Mouse (Mus musculus): Measurements from ENCODE around the gene Ugt1a10. TPM values are rescaled to one million over a fixed set of nuclear protein-coding genes. Genes with fewer than 3 reads are reported as not detected.

The Ugt1a10 gene
- total RNA-seq, 2 experiments from 2014 or later = not detected

DNA sequence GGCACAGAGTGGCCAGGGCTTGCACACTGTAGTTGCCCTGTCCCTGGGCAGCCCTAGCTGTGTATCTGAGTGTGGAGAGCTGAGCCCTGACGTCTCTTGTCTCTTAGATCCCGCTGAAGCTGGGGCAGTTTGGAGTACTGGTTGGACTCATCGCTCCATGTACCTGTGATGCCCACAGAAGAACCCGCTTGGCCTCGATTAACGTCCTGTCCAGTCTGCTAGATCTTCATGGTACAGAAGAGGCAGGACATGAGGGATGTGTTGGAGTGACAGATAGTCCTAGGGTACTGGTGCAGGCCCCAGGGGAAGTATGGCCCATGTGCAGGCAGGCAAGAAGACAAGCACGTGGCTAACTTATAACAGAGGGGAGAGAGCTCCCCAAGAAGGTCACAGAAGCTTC lies 194.4 kb downstream of the Ugt1a10 start:
- H3K27ac ChIP-seq = no peak overlapping the region
- intact Hi-C loops (cut with DNase I) = no loop called here
- no peak for TF ChIP-seq CTCF (IDR thresholded peaks at IDR 0.05)
- no peak for DNase-seq (ENCODE audit: extremely low spot score in 1 of 2, low spot score in 2 of 2)
- H3K4me3 ChIP-seq = no peak overlapping the region

DNA sequence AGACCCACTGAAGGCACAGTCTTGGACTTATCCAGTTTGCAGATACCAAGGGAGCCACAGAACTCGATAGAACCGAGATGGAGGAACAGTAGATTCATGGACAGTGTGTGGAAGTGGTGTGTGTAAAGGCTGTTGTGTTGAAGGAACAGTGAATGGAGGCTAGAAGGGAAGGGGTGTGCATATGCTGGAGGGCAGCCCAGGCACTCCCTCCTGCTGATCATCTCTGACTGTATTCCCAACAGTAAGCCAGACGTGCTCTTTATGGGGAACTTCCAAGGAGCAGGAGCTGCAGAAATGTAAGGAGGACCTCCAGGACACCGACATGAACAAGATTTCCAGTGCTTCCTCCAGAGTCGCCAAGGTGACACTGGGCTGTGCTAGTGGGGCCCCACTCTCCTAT lies 194.8 kb downstream of the Ugt1a10 start:
- TF ChIP-seq CTCF (IDR thresholded peaks at IDR 0.05) = no peak
- intact Hi-C loops (cut with DNase I) = no loop called here
- no peak for DNase-seq (ENCODE audit: extremely low spot score in 1 of 2, low spot score in 2 of 2)
- H3K27ac ChIP-seq = no peak overlapping the region
- no peak overlapping the region for H3K4me3 ChIP-seq

DNA sequence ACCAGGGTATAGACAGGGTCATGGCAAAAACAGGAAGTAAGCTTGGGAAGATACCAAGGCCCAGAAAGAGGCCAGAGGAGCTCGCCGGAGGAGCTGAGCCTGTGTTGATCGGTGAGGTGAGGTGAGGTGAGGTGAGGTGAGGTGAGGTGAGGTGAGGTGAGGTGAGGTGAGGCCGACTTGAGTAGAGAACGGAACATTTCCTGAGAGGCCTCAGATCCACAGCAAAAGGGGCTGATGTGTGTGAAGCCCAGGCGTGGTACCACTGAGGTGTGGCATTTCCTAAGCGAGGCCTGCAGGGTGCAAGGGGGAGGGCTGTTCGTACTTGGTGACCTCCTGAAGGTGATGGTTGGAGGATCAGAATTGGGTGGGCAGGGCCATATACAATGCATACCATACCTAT lies 197.9 kb downstream of the Ugt1a10 start:
- H3K4me3 ChIP-seq = no peak overlapping the region
- intact Hi-C loops (cut with DNase I) = no loop called here
- TF ChIP-seq CTCF (IDR thresholded peaks at IDR 0.05) = no peak
- H3K27ac ChIP-seq = no peak overlapping the region
- no peak for DNase-seq (ENCODE audit: extremely low spot score in 1 of 2, low spot score in 2 of 2)

DNA sequence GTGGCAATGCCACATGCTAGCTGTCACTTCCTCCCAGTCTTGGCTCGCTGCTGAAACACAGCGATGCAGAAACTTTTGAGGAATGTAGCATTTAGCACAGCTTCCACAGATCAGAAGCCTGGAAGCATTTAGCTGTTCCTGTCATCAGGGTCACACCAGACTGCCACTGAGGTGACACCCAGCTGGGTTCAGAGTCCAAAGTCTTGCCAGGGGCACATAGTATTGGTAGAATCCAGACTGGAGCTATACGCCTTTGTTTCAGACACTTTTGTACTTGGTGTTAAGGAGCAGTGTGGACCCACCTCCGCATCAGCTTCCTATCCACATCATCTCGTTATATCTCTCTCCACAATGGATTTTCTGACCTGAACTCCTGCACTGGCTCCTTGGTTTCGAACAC lies 198.4 kb downstream of the Ugt1a10 start:
- no peak overlapping the region for H3K27ac ChIP-seq
- TF ChIP-seq CTCF (IDR thresholded peaks at IDR 0.05) = no peak
- DNase-seq (ENCODE audit: extremely low spot score in 1 of 2, low spot score in 2 of 2) = no peak
- no peak overlapping the region for H3K4me3 ChIP-seq
- intact Hi-C loops (cut with DNase I) = no loop called here

DNA sequence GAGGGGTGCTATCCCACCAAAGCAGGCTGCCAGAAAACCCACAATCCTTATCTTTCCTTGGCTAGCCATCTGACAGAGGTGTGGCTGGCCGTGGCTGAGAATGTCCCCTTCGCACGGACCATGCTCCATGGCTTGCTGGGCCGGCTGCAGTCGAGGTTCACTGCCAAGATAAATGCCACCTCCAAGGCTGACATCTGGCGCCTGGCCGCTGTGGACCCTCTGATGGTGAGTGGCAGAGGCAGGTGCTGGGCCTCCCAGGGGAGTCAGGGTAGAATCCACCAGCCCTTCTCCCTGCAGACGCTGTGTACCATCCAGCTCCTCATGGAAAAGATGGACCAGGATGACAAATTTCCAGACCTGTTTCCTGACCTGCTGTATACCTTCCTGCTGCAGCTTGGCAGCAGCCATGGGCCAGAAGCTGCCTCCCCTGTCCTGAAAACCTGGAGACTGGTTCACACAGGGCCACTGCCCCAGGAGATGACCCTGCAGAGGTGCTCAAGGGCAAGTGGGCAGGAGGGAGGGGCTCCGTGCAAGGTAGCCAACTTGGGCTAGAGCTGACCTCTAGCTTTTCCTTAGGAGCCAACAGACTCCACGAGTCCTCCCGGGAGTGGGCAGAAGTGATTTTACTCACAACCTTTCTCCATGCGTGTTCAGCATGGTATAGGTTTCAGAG lies 199.7 kb downstream of the Ugt1a10 start:
- DNase-seq (ENCODE audit: extremely low spot score in 1 of 2, low spot score in 2 of 2) = no peak
- intact Hi-C loops (cut with DNase I) = no loop called here

DNA sequence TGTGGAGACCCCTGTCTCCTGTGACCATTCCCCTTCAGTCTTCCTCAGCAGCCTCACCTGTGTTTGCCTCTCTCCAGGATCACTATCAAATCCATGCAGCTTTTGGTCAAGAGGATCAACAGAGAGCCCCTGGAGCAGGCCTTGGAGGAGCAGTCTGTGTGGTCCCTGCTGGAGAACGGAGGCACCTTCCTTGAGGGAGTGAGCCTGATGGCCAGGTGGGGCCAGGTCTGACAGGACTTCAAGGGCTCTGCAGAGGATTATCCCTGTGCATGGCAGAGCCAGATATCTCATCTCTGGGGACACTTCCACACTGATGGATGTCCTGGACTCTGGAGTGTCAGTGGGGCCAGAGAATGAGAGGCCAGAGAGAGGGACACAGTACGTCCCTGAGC lies 200.3 kb downstream of the Ugt1a10 start:
- Histone ChIP-seq H3K27ac (no peak overlapping the region), H3K4me3 (no peak overlapping the region)
- intact Hi-C loops (cut with DNase I) = no loop called here
- DNase-seq (ENCODE audit: extremely low spot score in 1 of 2, low spot score in 2 of 2) = no peak
- no peak for TF ChIP-seq CTCF (IDR thresholded peaks at IDR 0.05)

More for the DNA sequence above, 199.7 kb downstream of the Ugt1a10 start:
- H3K27ac ChIP-seq = no peak overlapping the region
- H3K4me3 ChIP-seq = no peak overlapping the region
- TF ChIP-seq CTCF (IDR thresholded peaks at IDR 0.05) = no peak

DNA sequence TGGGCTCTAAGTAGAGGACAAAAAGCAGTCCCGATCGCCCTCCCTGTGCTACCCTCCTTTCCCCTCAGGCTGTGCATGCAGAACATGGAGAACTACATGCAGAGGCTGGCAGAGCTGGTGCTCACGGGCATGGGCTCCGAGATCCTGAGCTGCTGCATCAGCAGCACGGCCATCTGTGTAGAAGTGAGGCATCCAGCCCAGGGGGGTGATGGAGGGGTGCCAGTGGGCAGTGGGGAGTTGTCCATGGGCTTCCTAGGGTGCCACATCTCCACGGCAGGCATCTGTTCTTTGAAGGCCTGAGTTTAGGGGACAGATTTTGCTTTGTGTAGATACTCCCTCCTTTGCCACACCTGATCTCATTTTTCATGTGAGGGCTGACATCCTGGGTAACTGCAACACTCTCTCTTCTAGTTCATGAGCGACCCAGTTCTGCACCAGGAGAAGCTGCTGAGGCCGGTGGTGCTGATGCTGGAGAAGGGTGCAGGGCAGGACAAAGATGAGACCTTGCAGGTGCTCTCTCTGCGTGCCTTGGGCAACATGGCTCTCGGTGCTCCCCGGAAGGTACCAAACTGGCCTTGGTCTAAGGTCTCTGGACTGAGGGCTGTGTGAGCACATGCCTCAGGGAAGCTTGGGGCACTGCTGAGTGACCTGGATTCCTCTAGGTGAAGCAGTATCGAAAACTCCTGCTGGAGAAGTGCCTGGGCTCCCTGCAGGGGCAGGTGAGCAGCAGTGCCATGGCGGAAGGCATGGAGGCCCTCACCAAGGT lies 201.0 kb downstream of the Ugt1a10 start:
- peak in 1 of 2 experiments; percentile 33 for DNase-seq (ENCODE audit: extremely low spot score in 1 of 2, low spot score in 2 of 2)
- Histone ChIP-seq H3K4me3 (no peak overlapping the region), H3K27ac (no peak overlapping the region)
- intact Hi-C loops (cut with DNase I) = no loop called here
- no peak for TF ChIP-seq CTCF (IDR thresholded peaks at IDR 0.05)

DNA sequence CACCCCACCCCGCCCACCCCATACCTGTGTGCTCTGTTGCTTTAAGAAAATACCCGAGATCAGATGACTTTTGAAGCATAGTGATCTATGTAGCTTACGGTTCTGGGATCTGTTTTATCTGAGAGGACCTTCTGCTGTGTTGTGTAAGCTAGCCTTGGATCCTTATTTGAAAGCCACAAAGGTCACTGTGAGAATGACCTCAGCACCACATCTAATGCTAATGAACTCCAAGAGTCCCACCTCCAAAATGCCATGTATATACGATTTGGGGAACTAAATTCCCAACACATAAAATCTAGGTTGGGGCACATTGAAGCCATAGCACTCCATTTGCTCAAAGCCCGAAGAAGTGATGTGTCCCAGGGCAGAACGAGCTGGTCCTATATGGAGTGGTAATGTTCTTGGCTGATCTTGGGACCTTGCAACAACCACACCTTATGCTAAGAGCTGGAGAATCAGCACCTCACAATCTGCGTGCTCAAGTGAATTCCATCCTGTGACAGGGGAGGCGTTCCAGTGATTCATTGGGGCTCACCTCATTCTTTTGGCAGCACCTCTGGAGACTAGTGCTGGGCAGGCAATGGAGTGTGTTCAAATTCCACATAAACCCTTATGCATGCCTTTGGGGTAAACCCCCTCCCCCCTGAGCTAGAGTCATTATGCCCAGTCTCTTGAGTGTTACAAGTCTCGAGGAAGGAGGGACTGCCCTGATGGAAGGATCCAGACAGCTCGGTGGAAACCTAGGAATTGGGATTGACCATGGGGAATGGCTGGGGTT lies 201.9 kb downstream of the Ugt1a10 start:
- intact Hi-C loops (cut with DNase I) = no loop called here

DNA sequence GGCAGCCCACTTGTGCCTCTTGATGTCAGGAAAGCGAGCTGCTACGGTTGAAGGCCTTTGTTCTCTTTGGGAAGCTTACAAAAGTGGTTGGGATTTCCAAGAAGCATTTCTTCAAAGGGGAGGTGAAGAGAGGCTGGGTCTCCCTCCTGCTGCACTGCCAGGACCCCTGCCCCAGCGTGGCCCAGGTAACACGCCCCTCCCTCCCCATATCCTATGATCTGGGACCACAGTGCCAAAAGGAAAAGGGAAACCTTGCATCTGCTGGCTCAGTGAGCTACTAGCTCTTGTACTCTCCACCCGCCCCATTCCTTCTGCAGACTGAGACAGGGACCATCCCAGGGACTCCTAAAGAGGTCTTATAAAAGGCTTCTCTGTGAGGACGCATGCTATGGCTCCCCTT lies 202.5 kb downstream of the Ugt1a10 start:
- no peak overlapping the region for H3K27ac ChIP-seq
- TF ChIP-seq CTCF (IDR thresholded peaks at IDR 0.05) = no peak
- no peak for DNase-seq (ENCODE audit: extremely low spot score in 1 of 2, low spot score in 2 of 2)
- no peak overlapping the region for H3K4me3 ChIP-seq
- intact Hi-C loops (cut with DNase I) = no loop called here

More for the DNA sequence above, 201.9 kb downstream of the Ugt1a10 start:
- Histone ChIP-seq H3K4me3 (no peak overlapping the region), H3K27ac (no peak overlapping the region)
- no peak for TF ChIP-seq CTCF (IDR thresholded peaks at IDR 0.05)
- DNase-seq (ENCODE audit: extremely low spot score in 1 of 2, low spot score in 2 of 2) = no peak

DNA sequence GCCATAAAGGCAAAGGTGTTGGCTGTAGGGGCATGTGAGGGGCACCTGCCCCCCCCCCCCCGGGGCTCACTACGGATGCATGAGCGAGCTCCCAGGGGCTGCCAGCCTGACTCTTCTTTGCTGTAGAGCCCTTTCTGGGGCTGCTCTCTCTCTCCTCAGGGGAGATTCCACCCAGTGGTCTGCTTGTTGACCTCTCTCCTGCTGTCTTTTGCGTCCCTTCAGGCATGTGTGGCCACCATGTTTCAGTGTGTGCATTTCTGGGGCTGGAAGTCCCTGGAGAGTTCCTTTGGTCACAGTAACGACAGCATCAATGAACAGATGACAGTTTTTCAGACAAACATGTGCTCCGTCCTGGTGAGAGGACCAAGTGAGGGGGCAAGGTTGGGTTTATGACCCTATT lies 203.2 kb downstream of the Ugt1a10 start:
- Histone ChIP-seq H3K27ac (no peak overlapping the region), H3K4me3 (no peak overlapping the region)
- TF ChIP-seq CTCF (IDR thresholded peaks at IDR 0.05) = no peak
- intact Hi-C loops (cut with DNase I) = no loop called here
- DNase-seq (ENCODE audit: extremely low spot score in 1 of 2, low spot score in 2 of 2) = no peak

DNA sequence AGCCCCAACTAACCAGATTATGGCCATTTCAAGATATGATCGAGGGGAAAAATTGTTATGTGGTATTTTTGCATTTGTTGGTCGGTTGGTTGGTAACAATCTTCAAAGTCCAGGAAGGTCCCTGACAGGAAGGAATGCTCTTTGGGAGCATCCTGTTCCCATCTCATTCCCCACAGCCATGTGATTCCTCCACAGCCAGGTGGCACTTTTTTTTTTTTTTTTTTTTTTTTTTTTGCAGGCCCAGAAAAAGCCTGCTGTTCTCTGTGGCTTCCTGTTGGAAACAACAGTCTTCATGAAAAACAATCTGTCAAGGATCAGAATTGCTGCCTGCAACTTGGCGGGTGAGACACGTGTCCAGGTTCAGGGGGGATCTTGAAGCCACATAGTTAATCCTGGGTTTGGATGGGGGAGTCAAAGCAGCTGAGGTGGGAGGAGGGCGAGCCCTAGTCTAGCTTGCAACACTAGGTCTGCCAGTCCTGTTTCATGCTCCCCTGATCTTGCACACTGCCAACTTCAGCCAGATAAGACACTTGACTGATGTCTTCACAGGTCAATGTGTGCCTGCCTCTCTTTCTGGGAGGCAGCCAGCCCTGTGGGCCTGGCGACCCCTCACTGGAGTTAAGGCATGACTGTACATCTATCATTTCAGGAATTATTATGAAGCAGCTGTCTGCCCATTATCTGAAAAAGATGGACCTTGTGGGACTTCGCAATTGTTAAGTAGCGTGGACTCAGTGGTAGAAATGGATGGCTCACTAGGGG lies 203.9 kb downstream of the Ugt1a10 start:
- no peak for DNase-seq (ENCODE audit: extremely low spot score in 1 of 2, low spot score in 2 of 2)
- no peak; the same call in 1 of the 2 replicates for TF ChIP-seq CTCF (IDR thresholded peaks at IDR 0.05)
- Histone ChIP-seq H3K4me3 (no peak overlapping the region), H3K27ac (no peak overlapping the region)
- intact Hi-C loops (cut with DNase I) = no loop called here

All from left cerebral cortex, adult 2 months (tissue).